ENCODE assay signal across 9 mouse cellular contexts in the genomic region with DNA sequence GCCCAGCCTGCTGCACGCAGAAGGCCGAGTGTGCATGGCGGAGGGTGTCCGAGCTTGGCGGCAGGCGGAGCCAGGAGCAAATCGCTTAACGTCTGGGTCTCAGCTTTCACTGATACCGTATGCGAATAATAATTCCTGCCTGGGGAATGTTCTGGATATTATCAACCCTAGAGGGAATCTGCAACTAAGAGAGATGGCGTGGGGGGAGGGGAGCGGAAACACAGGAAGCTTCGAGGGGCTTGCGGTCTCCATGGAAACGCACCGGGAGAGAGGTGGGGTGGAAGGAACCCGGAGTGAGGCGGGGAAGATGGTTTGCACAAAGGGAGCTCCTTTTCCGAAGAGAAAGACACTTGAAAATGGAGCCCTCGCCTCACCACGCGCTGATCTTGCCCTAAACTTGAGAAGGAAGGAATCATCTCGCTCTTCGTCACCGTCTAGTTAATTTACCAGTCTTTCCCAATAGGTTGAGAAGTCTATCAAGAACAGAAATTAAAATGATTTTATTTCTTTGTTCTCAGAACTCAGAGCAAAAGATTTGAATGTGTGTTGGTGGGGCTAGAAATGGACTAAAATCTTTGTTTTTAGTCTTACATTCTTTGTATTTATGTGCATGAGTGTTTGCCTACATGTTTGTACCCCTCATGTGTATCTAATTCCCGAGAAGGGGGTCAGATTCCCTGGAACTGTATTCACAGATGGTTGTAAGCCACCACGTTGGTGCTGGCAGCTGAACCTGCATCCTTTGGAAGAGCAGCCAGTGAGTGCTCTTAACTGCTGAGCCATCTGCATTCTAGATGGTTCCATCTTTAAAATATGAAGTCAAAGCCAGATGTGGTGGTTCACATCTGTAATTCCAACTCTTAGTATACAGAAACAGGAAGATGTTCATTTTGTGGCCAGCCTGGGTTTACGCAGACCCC. TPM values are rescaled to one million over a fixed set of nuclear protein-coding genes. Genes with fewer than 3 reads are reported as not detected.
DNase-seq lines count a peak whose midpoint lies in the region; ATAC-seq lines count a peak whose summit lies in the region.
"Had no signal": no experiment of that assay in that cellular context is flagged by ENCODE, and none has a peak within 500 bp of the region (broad histone marks: within the 10 kb centered on the region; RNA-seq: fewer than 3 reads in every experiment).

No protein-coding gene starts in this region.

- H3K4me1 ChIP-seq in embryonic facial prominence, embryonic 11.5 days (ENCODE audit: control insufficient read depth, insufficient read depth, low read length): peaks cover 10% of the 10 kb centered on the region
- H3K4me1 ChIP-seq in heart, embryonic 14.5 days (ENCODE audit: control insufficient read depth in 2 of 2, insufficient read depth in 2 of 2, low read length in 2 of 2): peaks cover 47 to 64% of the 10 kb centered on the region in 2 experiments

- H3K36me3 ChIP-seq in embryonic facial prominence, embryonic 11.5 days (replicated peaks; ENCODE audit: control insufficient read depth, insufficient read depth, low read depth, low read length): no peaks in the 10 kb centered on the region
- H3K36me3 ChIP-seq in heart, embryonic 14.5 days (ENCODE audit: control insufficient read depth, insufficient read depth, low read length): no peaks in the 10 kb centered on the region

- DNase-seq in heart, adult 11 months: peak; percentile 93
- DNase-seq in heart, postnatal 25 days (ENCODE audit: low spot score): no peak
- DNase-seq in embryonic facial prominence, embryonic 11.5 days (ENCODE audit: low spot score): peak; percentile 98
- peak; percentile 76 to 82 for DNase-seq in layer of hippocampus, postnatal 10 days (ENCODE audit: low spot score in 2 of 2)
- DNase-seq in lung, postnatal 10 days: peak; percentile 75
- DNase-seq in right cerebral cortex, adult 2 months (ENCODE audit: low spot score in 2 of 2): peak; percentile 48 to 54
- no peak for DNase-seq in spleen, postnatal 36 days (ENCODE audit: low spot score in 2 of 2)

- H3K27ac ChIP-seq in embryonic facial prominence, embryonic 11.5 days (replicated peaks; ENCODE audit: low read depth, low read length): peak overlapping the region; percentile 90
- peak overlapping the region; percentile 74 to 90 for H3K27ac ChIP-seq in heart, embryonic 14.5 days (replicated peaks in 1 of 2; ENCODE audit: control insufficient read depth in 1 of 2, insufficient read depth in 1 of 2, low read depth in 2 of 2, low read length in 2 of 2)

- H3K27me3 ChIP-seq in embryonic facial prominence, embryonic 11.5 days (ENCODE audit: control insufficient read depth, insufficient read depth, low read length): no peaks in the 10 kb centered on the region
- no peaks in the 10 kb centered on the region for H3K27me3 ChIP-seq in heart, embryonic 14.5 days (ENCODE audit: control insufficient read depth, insufficient read depth, low read length)

- H3K9ac ChIP-seq in embryonic facial prominence, embryonic 11.5 days (replicated peaks; ENCODE audit: low read length): peak overlapping the region; percentile 48
- H3K9ac ChIP-seq in heart, embryonic 14.5 days (ENCODE audit: low read length): peak overlapping the region; percentile 47

- ATAC-seq in embryonic facial prominence, embryonic 11.5 days (replicated peaks; ENCODE audit: insufficient number of reproducible peaks, low FRiP score, low TSS enrichment, low read depth): peak; percentile 64
- ATAC-seq in heart, embryonic 14.5 days (ENCODE audit: insufficient number of reproducible peaks, insufficient read depth, low FRiP score, low read depth): peak; percentile 62

- no peak overlapping the region for H3K4me2 ChIP-seq in embryonic facial prominence, embryonic 11.5 days (ENCODE audit: low read depth, low read length)
- H3K4me2 ChIP-seq in heart, embryonic 14.5 days (ENCODE audit: low read length): peak overlapping the region; percentile 55

- H3K4me3 ChIP-seq in embryonic facial prominence, embryonic 11.5 days (ENCODE audit: low read depth, low read length): no peak overlapping the region
- H3K4me3 ChIP-seq in heart, embryonic 14.5 days (ENCODE audit: control insufficient read depth in 1 of 2, insufficient read depth in 1 of 2, low read depth in 1 of 2, low read length in 2 of 2): peak overlapping the region; percentile 15 to 18; a peak in 3 of 4 replicates

- intact Hi-C loops in heart, postnatal 25 days (cut with DNase I): no loop called here

- no peaks in the 10 kb centered on the region for H3K9me3 ChIP-seq in embryonic facial prominence, embryonic 11.5 days (replicated peaks; ENCODE audit: control insufficient read depth, low read length)
- no peaks in the 10 kb centered on the region for H3K9me3 ChIP-seq in heart, embryonic 14.5 days (ENCODE audit: control insufficient read depth, low read length)

- 3% methylated on average over 28 of the region's 28 CpGs for WGBS in embryonic facial prominence, embryonic 11.5 days
- whole genome bisulfite sequencing in heart, embryonic 14.5 days: 10% methylated on average over 28 of the region's 28 CpGs

RNA-seq across cellular contexts. Expression of gene Shisal2a, which starts 22.8 kb away (rescaled TPM):
- total RNA-seq in heart, postnatal 25 days (2021): not detected
- polyA plus RNA-seq in embryonic facial prominence, embryonic 11.5 days (2014; fragmentation: Nextera tagmentation; extraction: Ambion mirVana): 8.5 and 10.2 TPM in 2 replicates
- 1.1 and 2.0 TPM in 2 replicates for polyA plus RNA-seq in heart, embryonic 14.5 days (2014; fragmentation: Nextera tagmentation; extraction: Ambion mirVana)
- total RNA-seq in layer of hippocampus, postnatal 10 days (2021): not detected
- total RNA-seq: MEL had no signal

RNA-seq across cellular contexts. Expression of gene Coa7, which starts 32.5 kb away (rescaled TPM):
- total RNA-seq in heart, postnatal 25 days (2021): 10 to 100 TPM; 35.2 to 37.8 TPM
- polyA plus RNA-seq in embryonic facial prominence, embryonic 11.5 days (2014; fragmentation: Nextera tagmentation; extraction: Ambion mirVana): 53.7 and 57.0 TPM in 2 replicates
- polyA plus RNA-seq in heart, embryonic 14.5 days (2014; fragmentation: Nextera tagmentation; extraction: Ambion mirVana): 47.4 and 48.9 TPM in 2 replicates
- 10 to 100 TPM; 31.4 to 42.1 TPM for total RNA-seq in layer of hippocampus, postnatal 10 days (2021)

RNA-seq across cellular contexts. Expression of gene Gpx7, which starts 46.4 kb away (rescaled TPM):
- total RNA-seq in heart, postnatal 25 days (2021): 10 to 100 TPM in 1 of 2 experiments, 1 to 10 TPM in 1; 9.0 to 11.1 TPM
- 44.9 and 46.4 TPM in 2 replicates for polyA plus RNA-seq in embryonic facial prominence, embryonic 11.5 days (2014; fragmentation: Nextera tagmentation; extraction: Ambion mirVana)
- polyA plus RNA-seq in heart, embryonic 14.5 days (2014; fragmentation: Nextera tagmentation; extraction: Ambion mirVana): 57.7 and 68.5 TPM in 2 replicates
- total RNA-seq in layer of hippocampus, postnatal 10 days (2021): 10 to 100 TPM; 10.3 to 12.1 TPM
- total RNA-seq: MEL had no signal

RNA-seq across cellular contexts. Expression of gene Zyg11b, which starts 59.5 kb away (rescaled TPM):
- 10 to 100 TPM; 33.6 to 40.4 TPM for total RNA-seq in heart, postnatal 25 days (2021)
- polyA plus RNA-seq in embryonic facial prominence, embryonic 11.5 days (2014; fragmentation: Nextera tagmentation; extraction: Ambion mirVana): 14.0 TPM in 2 replicates
- polyA plus RNA-seq in heart, embryonic 14.5 days (2014; fragmentation: Nextera tagmentation; extraction: Ambion mirVana): 10.3 and 10.7 TPM in 2 replicates
- 100 to 1,000 TPM; 144 to 146 TPM for total RNA-seq in layer of hippocampus, postnatal 10 days (2021)

Comparison
In these comparisons a context has a peak if more than half of its experiments do, and no peak if none do; other contexts are left out.
1. DNase-seq: peak in heart, adult 11 months (single experiment), embryonic facial prominence, embryonic 11.5 days (single experiment), layer of hippocampus, postnatal 10 days (2 of 2), lung, postnatal 10 days (single experiment) and right cerebral cortex, adult 2 months (2 of 2); none in heart, postnatal 25 days (single experiment) and spleen, postnatal 36 days (0 of 2).